Mouse (Mus musculus) lung, embryonic 14.5 days (tissue): ENCODE data around the gene Met. TPM values are rescaled to one million over a fixed set of nuclear protein-coding genes. Genes with fewer than 3 reads are reported as not detected.

Experiments used
- ATAC-seq: fragments of 200-750 bp; cut with Nextera tagmentation; 2 replicates; pipeline ENCODE4 v1.8.0; 2017; ENCODE audit warnings: mild to moderate bottlenecking, moderate TSS enrichment, moderate library complexity; ENCODE audit not compliant: insufficient read depth
- DNase-seq: peaks from one replicate; pipeline ENCODE4 v3.0.0-alpha.2; 2015
- H3K27ac ChIP-seq: fragments of 300-500 bp; sonication (generic); 2 replicates; pipeline ENCODE4 v1.5.1; 2014; ENCODE audit warnings: low read depth, mild to moderate bottlenecking, moderate library complexity
- H3K27me3 ChIP-seq: fragments of 300-500 bp; sonication (generic); 2 replicates; pipeline ENCODE4 v1.6.1; 2014; ENCODE audit warnings: low read length, control low read depth; ENCODE audit not compliant: insufficient read depth
- H3K36me3 ChIP-seq: fragments of 300-500 bp; sonication (generic); 2 replicates; pipeline ENCODE4 v1.6.1; 2014; ENCODE audit warnings: control low read depth; ENCODE audit not compliant: insufficient read depth
- H3K4me1 ChIP-seq: fragments of 300-500 bp; sonication (generic); 2 replicates; pipeline ENCODE4 v1.6.1; 2014; ENCODE audit warnings: antibody characterized with exemption, control low read depth; ENCODE audit not compliant: insufficient read depth
- H3K4me2 ChIP-seq: fragments of 300-500 bp; sonication (generic); 2 replicates; pipeline ENCODE4 v1.6.1; 2014; ENCODE audit warnings: mild to moderate bottlenecking
- H3K4me3 ChIP-seq: fragments of 300-500 bp; sonication (generic); 2 replicates; pipeline ENCODE4 v1.5.1; 2014; ENCODE audit warnings: low read depth, low read length
- H3K9ac ChIP-seq: fragments of 300-500 bp; sonication (generic); 2 replicates; pipeline ENCODE4 v1.6.1; 2014
- H3K9me3 ChIP-seq: fragments of 300-500 bp; sonication (generic); 2 replicates; pipeline ENCODE4 v1.6.1; 2016; ENCODE audit warnings: low read depth, low read length, control low read depth
- CTCF ChIP-seq: IDR thresholded peaks from 2 replicates; pipeline ENCODE4 v1.5.1; 2016; ENCODE audit warnings: antibody characterized with exemption, low read depth
- WGBS: fragments of 180-500 bp; shearing (Covaris S2); extraction: QIAGEN DNeasy Blood & Tissue Kit; methylation state at CpG from one replicate; pipeline ENCODE4 v1.1.7; 2014; 5-methylcytosine and 5-hydroxymethylcytosine counted together
- polyA plus RNA-seq: library from polyadenylated mRNA; unstranded; fragments of >200 nt; fragmentation: Nextera tagmentation; extraction: Ambion mirVana; gene quantifications from 2 replicates; pipeline ENCODE4 v1.2.1, GENCODE M21; 2014

Met gene
- polyA plus RNA-seq, 1 experiment from 2014 or later: 12.5 TPM

DNA sequence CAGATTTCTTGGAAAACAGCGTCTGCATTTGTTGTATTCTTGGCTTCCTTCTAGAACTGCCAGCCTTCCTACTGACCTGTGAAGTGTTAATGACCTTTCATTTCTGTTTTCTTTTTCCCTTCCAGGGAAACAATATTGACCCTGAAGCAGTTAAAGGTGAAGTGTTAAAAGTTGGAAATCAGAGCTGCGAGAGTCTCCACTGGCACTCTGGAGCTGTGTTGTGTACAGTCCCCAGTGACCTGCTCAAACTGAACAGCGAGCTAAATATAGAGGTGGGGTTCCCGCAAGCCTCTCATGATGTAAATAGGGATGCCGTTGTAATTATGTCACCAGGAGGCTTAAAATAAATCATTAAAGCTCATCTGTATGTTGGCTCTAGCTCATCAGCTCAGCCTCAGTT lies 83.2 kb downstream of the Met start:
- Histone ChIP-seq H3K9me3 (no peaks in the 10 kb centered on the region), H3K27me3 (no peaks in the 10 kb centered on the region), H3K4me3 (no peak overlapping the region), H3K4me1 (no peaks in the 10 kb centered on the region), H3K36me3 (no peaks in the 10 kb centered on the region), H3K27ac (no peak overlapping the region), H3K9ac (no peak overlapping the region), H3K4me2 (no peak overlapping the region)
- ATAC-seq (no peak), DNase-seq (no peak)
- 39% methylated on average over 5 of the region's 5 CpGs for WGBS
- no peak for TF ChIP-seq CTCF

DNA sequence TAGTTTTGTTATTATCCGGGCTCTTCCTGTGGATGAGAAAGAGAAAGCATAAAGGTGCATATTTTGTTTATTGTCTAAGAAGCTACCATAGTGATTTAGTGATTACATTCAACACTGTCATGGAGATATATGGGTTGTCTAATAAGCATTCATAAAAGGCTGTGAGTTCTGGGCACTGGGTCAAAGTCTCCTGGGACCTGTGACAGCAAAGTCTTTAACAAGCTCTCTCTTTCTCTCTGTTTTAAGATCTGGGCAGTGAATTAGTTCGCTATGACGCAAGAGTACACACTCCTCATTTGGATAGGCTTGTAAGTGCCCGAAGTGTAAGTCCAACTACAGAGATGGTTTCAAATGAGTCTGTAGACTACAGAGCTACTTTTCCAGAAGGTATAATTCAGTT lies 85.2 kb downstream of the Met start:
- WGBS: 83% methylated on average over 4 of the region's 4 CpGs
- Histone ChIP-seq H3K27ac (no peak overlapping the region), H3K27me3 (no peaks in the 10 kb centered on the region), H3K4me3 (no peak overlapping the region), H3K9ac (no peak overlapping the region), H3K4me2 (no peak overlapping the region), H3K36me3 (no peaks in the 10 kb centered on the region), H3K4me1 (no peaks in the 10 kb centered on the region), H3K9me3 (no peaks in the 10 kb centered on the region)
- no peak for TF ChIP-seq CTCF
- ATAC-seq: no peak
- DNase-seq: no peak

DNA sequence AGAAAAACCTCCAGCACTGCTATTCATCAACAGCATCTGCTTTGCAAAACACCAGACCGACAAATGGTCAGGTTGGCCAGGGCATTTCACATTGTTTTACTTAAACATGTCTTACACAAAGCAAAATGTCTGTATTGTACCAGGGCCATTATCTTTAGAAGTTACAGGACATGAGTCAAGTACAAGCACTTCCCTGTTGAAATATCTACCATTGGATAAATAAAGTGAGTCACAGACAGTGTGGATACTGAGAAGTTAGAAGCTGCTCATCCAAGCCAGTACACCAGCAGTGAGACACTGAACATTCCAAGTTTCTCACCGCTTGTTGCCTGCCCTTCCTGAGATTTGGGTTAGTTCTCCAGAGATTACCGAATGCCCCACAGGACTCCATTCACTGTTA lies 86.0 kb downstream of the Met start:
- no peaks in the 10 kb centered on the region for H3K4me1 ChIP-seq
- H3K9me3 ChIP-seq: no peaks in the 10 kb centered on the region
- WGBS: 77% methylated on average over 3 of the region's 3 CpGs
- H3K9ac ChIP-seq: no peak overlapping the region
- no peaks in the 10 kb centered on the region for H3K27me3 ChIP-seq
- H3K4me2 ChIP-seq: no peak overlapping the region
- no peaks in the 10 kb centered on the region for H3K36me3 ChIP-seq
- ATAC-seq: no peak
- H3K4me3 ChIP-seq: no peak overlapping the region
- DNase-seq: no peak
- TF ChIP-seq CTCF: no peak
- no peak overlapping the region for H3K27ac ChIP-seq

DNA sequence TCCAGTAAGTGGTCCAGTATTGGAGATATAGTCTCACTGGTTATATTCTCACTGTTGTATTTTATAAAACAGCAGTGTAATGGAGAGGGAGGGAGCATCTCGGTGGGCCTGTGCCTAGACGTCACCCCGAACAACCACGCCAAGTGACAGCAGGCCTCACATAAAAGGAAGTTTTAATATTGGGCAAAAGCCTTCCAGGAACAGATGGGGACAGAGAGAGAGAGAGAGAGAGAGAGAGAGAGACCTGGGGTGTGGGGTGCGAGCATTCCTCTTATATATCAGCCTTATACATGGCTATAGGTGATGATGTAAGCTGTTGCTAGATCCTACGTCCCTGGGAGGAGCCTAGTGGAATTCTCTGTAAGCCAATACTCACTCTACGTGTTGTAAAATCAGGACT lies 90.7 kb downstream of the Met start:
- H3K9ac ChIP-seq: no peak overlapping the region
- H3K4me1 ChIP-seq: no peaks in the 10 kb centered on the region
- H3K9me3 ChIP-seq: no peaks in the 10 kb centered on the region
- no peak overlapping the region for H3K27ac ChIP-seq
- no peak overlapping the region for H3K4me2 ChIP-seq
- no peak overlapping the region for H3K4me3 ChIP-seq
- WGBS: 74% methylated on average over 7 of the region's 7 CpGs
- TF ChIP-seq CTCF: no peak
- H3K36me3 ChIP-seq: no peaks in the 10 kb centered on the region
- H3K27me3 ChIP-seq: no peaks in the 10 kb centered on the region
- DNase-seq: no peak
- ATAC-seq: no peak

DNA sequence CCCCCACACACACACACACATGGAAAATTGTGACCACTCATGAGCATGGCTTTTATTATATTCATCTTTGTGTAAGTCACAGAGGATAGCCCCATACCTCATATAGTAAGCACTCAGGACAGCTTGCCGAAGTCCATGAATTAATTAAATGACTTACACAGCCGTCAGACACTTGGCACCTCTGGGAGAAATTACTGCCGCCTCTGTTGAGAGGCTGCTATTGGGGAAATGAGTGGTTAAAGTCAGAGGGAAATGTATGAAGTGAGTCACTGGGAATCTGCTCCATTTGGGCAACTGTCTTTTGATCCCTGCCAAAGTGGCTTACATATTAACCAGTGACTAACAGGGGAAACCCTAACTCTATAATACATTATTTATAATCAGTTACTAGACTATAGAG lies 91.2 kb downstream of the Met start:
- no peaks in the 10 kb centered on the region for H3K27me3 ChIP-seq
- ATAC-seq: peak; percentile 11; the same call in 1 of the 2 replicates
- H3K4me1 ChIP-seq: no peaks in the 10 kb centered on the region
- peak; percentile 9 for DNase-seq
- no peak overlapping the region for H3K9ac ChIP-seq
- H3K4me3 ChIP-seq: no peak overlapping the region
- H3K4me2 ChIP-seq: no peak overlapping the region
- TF ChIP-seq CTCF: no peak
- H3K27ac ChIP-seq: no peak overlapping the region
- H3K36me3 ChIP-seq: no peaks in the 10 kb centered on the region
- H3K9me3 ChIP-seq: no peaks in the 10 kb centered on the region
- WGBS: 38% methylated on average over 3 of the region's 3 CpGs

DNA sequence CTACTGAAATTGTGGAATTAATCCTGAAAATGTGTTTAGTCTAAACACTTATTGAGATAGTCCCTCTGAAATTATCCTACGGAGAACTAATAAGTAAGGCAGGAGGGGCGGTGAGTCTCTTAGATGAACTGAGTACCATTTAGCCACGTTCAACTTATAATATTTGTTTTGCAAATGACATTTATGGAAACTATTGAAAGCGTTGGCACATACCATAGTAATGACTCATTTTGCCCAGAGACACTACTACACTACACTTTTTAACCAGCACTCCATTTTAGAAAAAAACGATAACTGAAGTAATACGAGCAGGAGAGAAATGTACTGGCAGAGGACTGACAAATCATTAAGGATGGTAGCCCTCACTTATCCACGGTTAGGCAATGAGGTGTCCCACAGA lies 92.1 kb downstream of the Met start:
- 50% methylated on average over 7 of the region's 7 CpGs for WGBS
- no peaks in the 10 kb centered on the region for H3K4me1 ChIP-seq
- ATAC-seq: no peak

DNA sequence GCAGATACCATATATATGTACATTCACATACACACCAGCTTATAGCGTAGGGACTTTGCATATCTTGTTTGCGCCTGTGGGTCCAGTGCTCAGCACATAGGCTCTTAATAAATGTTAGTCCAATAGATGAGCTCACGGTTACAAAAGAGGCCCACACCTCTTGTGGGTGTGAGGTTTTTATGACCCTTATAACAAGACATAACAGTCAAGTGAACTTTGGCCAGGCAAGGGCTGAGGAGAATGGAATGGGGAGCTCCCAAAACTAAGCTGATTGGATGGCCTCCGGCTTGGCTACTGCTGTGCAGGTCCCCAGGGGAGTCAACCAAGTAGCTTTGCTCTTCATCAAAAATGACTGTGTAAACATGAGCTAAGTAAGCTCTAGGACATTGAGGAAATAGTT lies 96.1 kb downstream of the Met start:
- no peaks in the 10 kb centered on the region for H3K27me3 ChIP-seq
- H3K9ac ChIP-seq: no peak overlapping the region
- no peaks in the 10 kb centered on the region for H3K9me3 ChIP-seq
- H3K4me3 ChIP-seq: no peak overlapping the region
- no peak overlapping the region for H3K4me2 ChIP-seq
- no peak for TF ChIP-seq CTCF
- no peak overlapping the region for H3K27ac ChIP-seq
- 0 out of 2 replicates have a peak, but pooled peaks have one; percentile 29 for ATAC-seq
- 64% methylated on average over 4 of the region's 4 CpGs for WGBS
- H3K4me1 ChIP-seq: peaks cover 8% of the 10 kb centered on the region
- no peaks in the 10 kb centered on the region for H3K36me3 ChIP-seq
- DNase-seq: peak; percentile 21

More for the DNA sequence above, 92.1 kb downstream of the Met start:
- DNase-seq: peak; percentile 38
- no peaks in the 10 kb centered on the region for H3K9me3 ChIP-seq
- H3K4me3 ChIP-seq: no peak overlapping the region
- peak overlapping the region; percentile 55; the same call in 1 of the 2 replicates for H3K27ac ChIP-seq
- no peaks in the 10 kb centered on the region for H3K27me3 ChIP-seq
- H3K36me3 ChIP-seq: no peaks in the 10 kb centered on the region
- no peak for TF ChIP-seq CTCF
- no peak overlapping the region for H3K4me2 ChIP-seq
- no peak overlapping the region for H3K9ac ChIP-seq

DNA sequence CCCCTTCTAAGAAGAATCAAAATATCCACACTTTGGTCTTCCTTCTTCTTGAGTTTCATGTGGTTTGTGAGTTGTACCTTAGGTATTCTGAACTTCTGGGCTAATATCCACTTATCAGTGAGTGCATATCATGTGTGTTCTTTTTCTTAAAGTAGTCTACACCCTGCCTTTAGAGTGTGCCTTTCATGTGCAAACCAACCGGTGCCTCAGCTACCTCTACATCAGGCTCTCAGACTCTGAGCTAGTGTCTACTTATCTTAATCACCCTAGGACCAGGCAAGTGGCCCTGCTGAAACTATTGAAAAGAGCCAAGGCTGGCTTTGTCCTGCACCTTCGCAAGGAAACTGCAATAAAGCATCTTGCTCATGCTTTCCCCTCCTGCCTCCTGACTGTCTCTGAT lies 97.7 kb downstream of the Met start:
- Histone ChIP-seq H3K36me3 (no peaks in the 10 kb centered on the region), H3K4me3 (no peak overlapping the region), H3K27ac (peak overlapping the region; percentile 69; the same call in 1 of the 2 replicates)

More for the DNA sequence above, 97.7 kb downstream of the Met start:
- ATAC-seq: no peak
- Histone ChIP-seq H3K4me2 (no peak overlapping the region), H3K4me1 (peaks cover 8% of the 10 kb centered on the region), H3K9ac (no peak overlapping the region), H3K27me3 (no peaks in the 10 kb centered on the region), H3K9me3 (no peaks in the 10 kb centered on the region)
- TF ChIP-seq CTCF: no peak
- peak; percentile 24 for DNase-seq
- 25% methylated on average over 2 of the region's 2 CpGs for WGBS
